Mouse (Mus musculus) kidney, embryonic 14.5 days (tissue): ENCODE measurements around the gene Zfp57. TPM values are rescaled to one million over a fixed set of nuclear protein-coding genes. Genes with fewer than 3 reads are reported as not detected.
"Not testable (repeated sequence)": the region's sequence is repeated elsewhere in the genome, so short reads cannot be mapped to it uniquely, and the experiment has no call there.

Experiments used
- ATAC-seq: fragments of 200-750 bp; cut with Nextera tagmentation; 2 replicates; pipeline ENCODE4 v1.8.0; 2017; ENCODE audit warnings: moderate number of reproducible peaks, mild to moderate bottlenecking, moderate TSS enrichment, moderate library complexity; ENCODE audit not compliant: low FRiP score, low TSS enrichment
- H3K27ac ChIP-seq: fragments of 300-500 bp; sonication (generic); 2 replicates; pipeline ENCODE4 v1.5.1; 2014; ENCODE audit warnings: low read depth, mild to moderate bottlenecking, low read length, moderate library complexity, mixed read lengths
- H3K27me3 ChIP-seq: fragments of 300-500 bp; sonication (generic); 2 replicates; pipeline ENCODE4 v1.6.1; 2014; ENCODE audit warnings: mild to moderate bottlenecking, low read length; ENCODE audit not compliant: control insufficient read depth, insufficient read depth
- H3K36me3 ChIP-seq: fragments of 300-500 bp; sonication (generic); 2 replicates; pipeline ENCODE4 v1.6.1; 2014; ENCODE audit warnings: low read length, mixed read lengths; ENCODE audit not compliant: control insufficient read depth, insufficient read depth
- H3K4me1 ChIP-seq: fragments of 300-500 bp; sonication (generic); 2 replicates; pipeline ENCODE4 v1.6.1; 2014; ENCODE audit warnings: low read length, mixed read lengths; ENCODE audit not compliant: control insufficient read depth, insufficient read depth
- H3K4me2 ChIP-seq: fragments of 300-500 bp; sonication (generic); replicated peaks from 2 replicates; pipeline ENCODE4 v1.6.1; 2014; ENCODE audit warnings: low read depth, mild to moderate bottlenecking, low read length
- H3K4me3 ChIP-seq: fragments of 300-500 bp; sonication (generic); 2 replicates; pipeline ENCODE4 v1.5.1; 2014; ENCODE audit warnings: mild to moderate bottlenecking, low read length
- H3K9ac ChIP-seq: fragments of 300-500 bp; sonication (generic); 2 replicates; pipeline ENCODE4 v1.6.1; 2014; ENCODE audit warnings: low read depth, mild to moderate bottlenecking, low read length, moderate library complexity
- H3K9me3 ChIP-seq: fragments of 300-500 bp; sonication (generic); 2 replicates; pipeline ENCODE4 v1.6.1; 2016; ENCODE audit warnings: low read length; ENCODE audit not compliant: control insufficient read depth
- WGBS: fragments of 180-500 bp; shearing (Covaris S2); extraction: QIAGEN DNeasy Blood & Tissue Kit; methylation state at CpG from one replicate; pipeline ENCODE4 v1.1.7; 2014; 5-methylcytosine and 5-hydroxymethylcytosine counted together
- polyA plus RNA-seq: library from polyadenylated mRNA; unstranded; fragments of >200 nt; fragmentation: Nextera tagmentation; extraction: Ambion mirVana; gene quantifications from 2 replicates; pipeline ENCODE4 v1.2.1, GENCODE M21; 2014

Gene Zfp57
- polyA plus RNA-seq, 1 experiment from 2014 or later, result 67.5 TPM

- H3K36me3 ChIP-seq, H3K4me2 ChIP-seq, H3K9ac ChIP-seq, ATAC-seq, H3K27ac ChIP-seq, H3K9me3 ChIP-seq, H3K4me3 ChIP-seq, H3K4me1 ChIP-seq: not testable (repeated sequence)
- WGBS, result 95% methylated on average over 5 of the region's 6 CpGs
- H3K27me3 ChIP-seq, result peaks cover 23% of the 10 kb centered on the region
These were observed 10.3 kb upstream of the Zfp57 start for GRCm38 (mm10) chr17:36990630-36991029.

GRCm38 (mm10) chr17:36992336-36993104 lies 8.4 kb upstream of the Zfp57 start:
- no peak overlapping the region for H3K4me3 ChIP-seq
- peaks cover 4% of the 10 kb centered on the region; the same call in 1 of the 2 replicates for H3K4me1 ChIP-seq
- H3K9me3 ChIP-seq, result no peaks in the 10 kb centered on the region
- H3K4me2 ChIP-seq, result no peak overlapping the region
- H3K36me3 ChIP-seq, result no peaks in the 10 kb centered on the region
- no peak overlapping the region for H3K9ac ChIP-seq
- no peak overlapping the region for H3K27ac ChIP-seq
- peaks cover 19% of the 10 kb centered on the region for H3K27me3 ChIP-seq
- no peak for ATAC-seq
- WGBS, result 66% methylated on average over 3 of the region's 3 CpGs

GRCm38 (mm10) chr17:36993770-36994325 lies 7.1 kb upstream of the Zfp57 start:
- H3K4me1 ChIP-seq, result peaks cover 4% of the 10 kb centered on the region; the same call in 1 of the 2 replicates
- H3K4me2 ChIP-seq, result no peak overlapping the region
- peaks cover 9% of the 10 kb centered on the region for H3K27me3 ChIP-seq
- H3K9me3 ChIP-seq, result no peaks in the 10 kb centered on the region
- H3K27ac ChIP-seq, result no peak overlapping the region
- H3K36me3 ChIP-seq, result no peaks in the 10 kb centered on the region
- H3K9ac ChIP-seq, result no peak overlapping the region
- no peak overlapping the region for H3K4me3 ChIP-seq
- ATAC-seq, result no peak
- WGBS, result 90% methylated on average over 4 of the region's 4 CpGs

- Histone ChIP-seq H3K27me3 (peaks cover 2% of the 10 kb centered on the region; the same call in 1 of the 2 replicates), H3K9ac (no peak overlapping the region), H3K9me3 (no peaks in the 10 kb centered on the region), H3K27ac (no peak overlapping the region), H3K4me1 (peaks cover 4% of the 10 kb centered on the region; the same call in 1 of the 2 replicates), H3K4me3 (no peak overlapping the region), H3K4me2 (no peak overlapping the region), H3K36me3 (no peaks in the 10 kb centered on the region)
- ATAC-seq, result no peak
- 80% methylated on average over 2 of the region's 2 CpGs for WGBS
These were observed 6.4 kb upstream of the Zfp57 start for GRCm38 (mm10) chr17:36994528-36994927.

GRCm38 (mm10) chr17:36995448-36995847 lies 5.5 kb upstream of the Zfp57 start:
- H3K36me3 ChIP-seq, result no peaks in the 10 kb centered on the region
- no peak overlapping the region for H3K4me3 ChIP-seq
- H3K9me3 ChIP-seq, result no peaks in the 10 kb centered on the region
- H3K9ac ChIP-seq, result no peak overlapping the region
- ATAC-seq, result no peak
- H3K27ac ChIP-seq, result no peak overlapping the region
- no peak overlapping the region for H3K4me2 ChIP-seq
- H3K4me1 ChIP-seq, result peaks cover 4% of the 10 kb centered on the region; the same call in 1 of the 2 replicates
- no peaks in the 10 kb centered on the region for H3K27me3 ChIP-seq
- WGBS, result 78% methylated on average over 3 of the region's 3 CpGs

GRCm38 (mm10) chr17:36997033-36997735 lies 3.8 kb upstream of the Zfp57 start:
- peak; percentile 77 for ATAC-seq
- H3K4me2 ChIP-seq, result no peak overlapping the region
- H3K27ac ChIP-seq, result no peak overlapping the region
- no peaks in the 10 kb centered on the region for H3K9me3 ChIP-seq
- no peak overlapping the region for H3K9ac ChIP-seq
- no peak overlapping the region for H3K4me3 ChIP-seq
- no peaks in the 10 kb centered on the region for H3K36me3 ChIP-seq
- 24% methylated on average over 7 of the region's 7 CpGs for WGBS
- H3K4me1 ChIP-seq, result peaks cover 4% of the 10 kb centered on the region; the same call in 1 of the 2 replicates
- no peaks in the 10 kb centered on the region for H3K27me3 ChIP-seq

GRCm38 (mm10) chr17:36998477-36998876 lies 2.5 kb upstream of the Zfp57 start:
- H3K4me2 ChIP-seq, result no peak overlapping the region
- no peaks in the 10 kb centered on the region for H3K9me3 ChIP-seq
- no peak overlapping the region for H3K4me3 ChIP-seq
- 78% methylated on average over 2 of the region's 2 CpGs for WGBS
- H3K4me1 ChIP-seq, result peaks cover 4% of the 10 kb centered on the region
- no peak for ATAC-seq
- H3K27ac ChIP-seq, result no peak overlapping the region
- H3K27me3 ChIP-seq, result no peaks in the 10 kb centered on the region
- no peaks in the 10 kb centered on the region for H3K36me3 ChIP-seq
- H3K9ac ChIP-seq, result no peak overlapping the region

- H3K4me3 ChIP-seq, result peak overlapping the region; percentile 70
- H3K9me3 ChIP-seq, result no peaks in the 10 kb centered on the region
- no peaks in the 10 kb centered on the region; the same call in 1 of the 2 replicates for H3K4me1 ChIP-seq
- peak overlapping the region; percentile 79 for H3K4me2 ChIP-seq
- H3K9ac ChIP-seq, result peak overlapping the region; percentile 87
- WGBS, result under 1% methylated on average over 49 of the region's 49 CpGs
- H3K27me3 ChIP-seq, result no peaks in the 10 kb centered on the region
- peak overlapping the region; percentile 83 for H3K27ac ChIP-seq
- ATAC-seq, result peak; percentile 90
- H3K36me3 ChIP-seq, result peaks cover 5% of the 10 kb centered on the region; the same call in 1 of the 2 replicates
These were observed 1.7 kb downstream of the Zfp57 start for GRCm38 (mm10) chr17:37002364-37003330.
